Mouse (Mus musculus) E14TG2a.4 (cell line): ENCODE measurements at regions not wholly inside any gene's neighbourhood (a gene's known extent, or its start where the extent isn't known, plus 50 kb on each side); places are given as distances from the start of the nearest gene placed in this dataset.

Source experiments
- CTCF ChIP-seq: conservative IDR thresholded peaks from 2 replicates; pipeline ENCODE4 v1.5.1; 2014; ENCODE audit warnings: low read length
- NANOG ChIP-seq: IDR thresholded peaks from 2 replicates; pipeline ENCODE4 v1.6.1; 2014; ENCODE audit warnings: borderline replicate concordance, low read length, mixed read lengths
- POU5F1 ChIP-seq: IDR thresholded peaks from 2 replicates; pipeline ENCODE4 v1.6.1; 2014; ENCODE audit warnings: low read length, borderline replicate concordance

DNA sequence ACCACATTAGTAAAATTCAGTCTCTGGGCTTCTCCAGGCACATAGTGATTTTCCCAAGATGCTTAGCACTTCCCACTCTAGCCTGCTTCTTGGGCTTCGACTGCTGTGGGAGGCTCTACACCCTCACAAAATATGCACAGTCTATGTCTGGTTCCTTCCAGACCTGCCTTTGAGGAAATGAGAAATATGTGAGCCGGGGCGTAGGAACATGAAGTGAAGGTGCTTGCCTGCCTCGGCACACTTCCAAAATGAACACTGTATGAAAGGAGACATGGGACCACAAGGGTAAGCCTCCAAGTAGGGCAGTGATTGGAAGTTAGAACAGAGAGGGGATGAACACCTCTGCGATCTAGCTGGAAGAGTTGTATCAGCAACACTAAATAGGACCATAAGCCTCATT lies 54.5 kb downstream of the Gm10260 start:
- TF ChIP-seq CTCF: no peak
- no peak for TF ChIP-seq POU5F1
- no peak for TF ChIP-seq NANOG
